Mouse (Mus musculus) ES-Bruce4 (cell line): ENCODE measurements around the gene Pax2. TPM values are rescaled to one million over a fixed set of nuclear protein-coding genes. Genes with fewer than 3 reads are reported as not detected.

ENCODE experiments used
- H3K27ac ChIP-seq: 2 replicates; pipeline ENCODE4 v1.5.1; 2012; ENCODE audit warnings: low read length, inconsistent platforms; ENCODE audit not compliant: insufficient read depth
- H3K27me3 ChIP-seq: 2 replicates; pipeline ENCODE4 v1.6.1; 2012; ENCODE audit warnings: mild to moderate bottlenecking, low read length, inconsistent platforms; ENCODE audit not compliant: control insufficient read depth, poor library complexity, insufficient read depth, severe bottlenecking
- H3K36me3 ChIP-seq: 2 replicates; pipeline ENCODE4 v1.6.1; 2012; ENCODE audit warnings: inconsistent platforms, mild to moderate bottlenecking, low read length, moderate library complexity; ENCODE audit not compliant: control insufficient read depth, poor library complexity, insufficient read depth, severe bottlenecking
- H3K4me1 ChIP-seq: one replicate; pipeline ENCODE4 v1.8.1; 2011; ENCODE audit warnings: low read length; ENCODE audit not compliant: control insufficient read depth, insufficient read depth
- H3K4me3 ChIP-seq: 2 replicates; pipeline ENCODE4 v1.5.1; 2011; ENCODE audit warnings: low read depth, mild to moderate bottlenecking, low read length
- H3K9ac ChIP-seq: 2 replicates; pipeline ENCODE4 v1.6.1; 2012; ENCODE audit warnings: low read depth, mild to moderate bottlenecking, inconsistent platforms; ENCODE audit not compliant: poor library complexity, severe bottlenecking
- H3K9me3 ChIP-seq: replicated peaks from 2 replicates; pipeline ENCODE4 v1.6.1; 2012; ENCODE audit warnings: mild to moderate bottlenecking, low read length, inconsistent platforms; ENCODE audit not compliant: control insufficient read depth, poor library complexity, insufficient read depth, severe bottlenecking
- CTCF ChIP-seq: IDR thresholded peaks from one replicate; pipeline ENCODE4 v1.8.1; 2011; ENCODE audit warnings: low read depth, low read length
- EP300 ChIP-seq: IDR thresholded peaks from 2 replicates; pipeline ENCODE4 v1.6.1; 2011; ENCODE audit warnings: low read depth, low read length; ENCODE audit not compliant: insufficient read depth
- POLR2A ChIP-seq: IDR thresholded peaks from one replicate; pipeline ENCODE4 v1.8.1; 2011; ENCODE audit warnings: low read length; ENCODE audit not compliant: insufficient read depth
- polyA plus RNA-seq: library from polyadenylated mRNA; stranded (reverse); fragments of >200 nt; gene quantifications from 2 replicates; pipeline ENCODE4 v1.2.4, GENCODE M21; 2011; ENCODE audit warnings: low read depth; ENCODE audit not compliant: missing spikeins, insufficient read depth, insufficient read length

Pax2 gene
- polyA plus RNA-seq, 1 experiment: not detected

- no peaks in the 10 kb centered on the region for H3K36me3 ChIP-seq
- peaks cover 64% of the 10 kb centered on the region for H3K27me3 ChIP-seq
- TF ChIP-seq POLR2A (no peak), EP300 (no peak), CTCF (no peak)
- H3K4me1 ChIP-seq: no peaks in the 10 kb centered on the region
- H3K4me3 ChIP-seq: no peak overlapping the region
- no peaks in the 10 kb centered on the region for H3K9me3 ChIP-seq
- H3K27ac ChIP-seq: no peak overlapping the region
- H3K9ac ChIP-seq: no peak overlapping the region
These were observed 4.3 kb upstream of the Pax2 start for GRCm38 (mm10) chr19:44751551-44751950.

DNA sequence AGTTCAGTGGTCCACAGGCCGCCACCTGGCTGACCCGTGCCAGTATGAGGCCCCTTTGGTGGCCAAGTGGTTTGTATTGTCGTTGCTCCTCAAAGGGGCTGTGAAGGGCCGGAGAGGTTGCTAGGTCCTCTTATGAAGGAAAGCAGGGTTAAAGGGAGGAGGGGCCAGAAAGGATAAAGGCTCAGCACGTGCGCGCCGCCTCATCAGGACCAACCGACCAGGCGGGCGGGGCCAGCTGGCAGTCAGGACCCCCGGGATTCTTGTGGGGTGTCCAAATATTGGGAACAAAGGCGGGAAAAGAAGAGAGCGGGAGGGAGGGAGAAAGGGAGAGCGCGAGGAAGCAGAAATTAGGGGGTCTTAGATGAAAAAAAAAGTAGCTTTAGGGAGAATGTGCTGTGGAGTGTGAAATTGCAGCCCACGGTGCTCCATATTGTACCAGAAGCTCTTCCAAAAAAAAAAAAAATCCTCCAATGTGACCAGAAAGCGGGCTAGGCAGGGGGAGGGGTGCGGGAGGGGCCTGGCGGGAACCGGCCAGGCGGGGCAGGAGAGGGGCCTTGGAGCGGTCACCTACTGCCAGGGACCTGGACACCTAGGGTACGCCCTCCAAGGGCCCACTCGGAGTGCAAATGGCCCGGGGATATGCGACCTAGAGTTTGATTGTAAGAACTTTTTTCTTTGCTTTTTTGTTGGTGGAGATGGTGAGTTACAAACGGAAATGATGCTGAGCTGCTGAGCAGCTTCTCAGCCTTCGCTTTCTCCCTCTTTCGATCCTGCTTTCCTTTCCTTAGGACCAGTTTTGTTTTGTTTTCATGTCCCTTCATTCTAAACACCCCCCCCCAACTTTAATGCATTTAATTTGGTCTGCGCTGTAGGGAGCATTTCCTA, 3.5 kb upstream of the Pax2 start:
- H3K4me1 ChIP-seq: no peaks in the 10 kb centered on the region
- H3K36me3 ChIP-seq: no peaks in the 10 kb centered on the region
- H3K27me3 ChIP-seq: peaks cover 68% of the 10 kb centered on the region
- no peak overlapping the region for H3K27ac ChIP-seq
- H3K9me3 ChIP-seq: no peaks in the 10 kb centered on the region
- H3K9ac ChIP-seq: no peak overlapping the region
- TF ChIP-seq CTCF: no peak
- TF ChIP-seq EP300: no peak
- no peak for TF ChIP-seq POLR2A
- H3K4me3 ChIP-seq: no peak overlapping the region

- Histone ChIP-seq H3K9ac (no peak overlapping the region), H3K4me1 (no peaks in the 10 kb centered on the region), H3K4me3 (no peak overlapping the region), H3K27me3 (peaks cover 67% of the 10 kb centered on the region), H3K36me3 (no peaks in the 10 kb centered on the region), H3K9me3 (no peaks in the 10 kb centered on the region), H3K27ac (no peak overlapping the region)
- no peak for TF ChIP-seq POLR2A
- TF ChIP-seq CTCF: no peak
- no peak for TF ChIP-seq EP300
These were observed 2.5 kb upstream of the Pax2 start for GRCm38 (mm10) chr19:44753361-44753760.

DNA sequence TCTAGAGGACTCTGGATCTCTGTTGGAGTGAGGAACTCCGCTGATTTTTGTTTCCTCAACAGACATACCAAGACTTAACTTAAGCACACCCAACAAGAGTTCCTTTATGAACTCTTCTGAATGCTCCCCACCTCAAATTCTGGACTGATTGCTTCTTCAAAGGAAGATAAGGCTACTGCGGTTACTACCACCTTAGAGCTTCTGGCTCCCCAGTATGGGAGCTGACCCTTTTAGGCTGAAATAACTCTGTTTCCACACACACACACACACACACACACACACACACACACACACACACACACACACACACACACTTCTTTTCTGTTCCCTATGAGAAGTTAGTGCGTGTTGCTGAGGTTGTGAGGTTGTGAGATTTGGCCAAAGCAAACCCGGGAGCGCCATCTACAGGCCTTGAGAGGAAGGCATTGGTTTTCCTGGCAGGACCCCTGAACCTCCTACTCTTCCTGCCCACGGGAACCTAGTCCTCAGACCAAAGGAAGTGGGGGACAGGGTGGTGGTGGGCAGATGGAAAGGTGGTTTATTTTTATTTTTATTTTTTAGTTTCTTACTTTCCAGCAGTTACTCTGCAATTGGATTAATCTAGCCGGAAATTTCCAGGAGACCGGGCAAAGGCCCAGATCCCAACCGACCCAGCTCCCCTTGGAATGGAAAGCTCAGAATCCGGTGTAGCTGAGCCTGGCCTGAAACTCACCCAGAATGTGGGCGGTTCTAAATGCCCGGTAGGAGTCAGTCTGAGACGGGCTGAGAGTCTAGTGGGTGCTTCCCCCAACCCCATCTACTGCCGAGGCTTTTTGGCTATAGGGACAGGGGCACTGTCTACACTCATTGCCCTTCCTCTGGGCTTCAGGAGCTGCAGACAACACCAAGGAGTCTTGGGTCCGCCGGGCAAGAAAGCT, 1.1 kb upstream of the Pax2 start:
- H3K27ac ChIP-seq: no peak overlapping the region
- no peaks in the 10 kb centered on the region for H3K9me3 ChIP-seq
- TF ChIP-seq CTCF: peak; percentile 93
- TF ChIP-seq POLR2A: no peak
- H3K4me3 ChIP-seq: no peak overlapping the region
- peaks cover 63% of the 10 kb centered on the region for H3K27me3 ChIP-seq
- H3K4me1 ChIP-seq: no peaks in the 10 kb centered on the region
- no peak overlapping the region for H3K9ac ChIP-seq
- H3K36me3 ChIP-seq: no peaks in the 10 kb centered on the region

DNA sequence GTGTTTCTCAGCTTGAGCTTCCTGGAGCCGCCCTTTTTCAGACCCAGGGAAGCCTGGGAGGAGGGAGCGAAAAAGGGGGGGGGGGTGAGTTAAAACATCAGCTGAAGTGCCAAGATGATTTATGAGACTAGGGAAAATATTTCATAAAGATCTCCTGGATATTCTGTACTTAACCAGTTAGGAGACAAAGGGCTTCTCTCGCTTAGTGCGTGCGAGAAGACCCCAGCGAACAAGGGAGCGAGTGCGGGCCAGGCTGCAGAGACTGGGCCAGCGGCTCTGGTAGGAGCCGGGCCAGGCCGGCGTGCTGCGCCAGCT, 510 bp upstream of the Pax2 start:
- H3K27ac ChIP-seq: no peak overlapping the region
- peaks cover 62% of the 10 kb centered on the region for H3K27me3 ChIP-seq
- TF ChIP-seq EP300: no peak
- no peak for TF ChIP-seq POLR2A
- H3K9ac ChIP-seq: no peak overlapping the region
- H3K4me3 ChIP-seq: peak overlapping the region; percentile 62; the same call in 1 of the 2 replicates
- no peaks in the 10 kb centered on the region for H3K36me3 ChIP-seq
- no peaks in the 10 kb centered on the region for H3K9me3 ChIP-seq
- H3K4me1 ChIP-seq: no peaks in the 10 kb centered on the region
